Mouse (Mus musculus) lung, postnatal 4 days (tissue): ENCODE results near the gene Myadm.

Source experiments
- DNase-seq, 2 experiments: peaks; one replicate each; pipeline ENCODE4 v3.0.0; 2021

Myadm gene

DNA sequence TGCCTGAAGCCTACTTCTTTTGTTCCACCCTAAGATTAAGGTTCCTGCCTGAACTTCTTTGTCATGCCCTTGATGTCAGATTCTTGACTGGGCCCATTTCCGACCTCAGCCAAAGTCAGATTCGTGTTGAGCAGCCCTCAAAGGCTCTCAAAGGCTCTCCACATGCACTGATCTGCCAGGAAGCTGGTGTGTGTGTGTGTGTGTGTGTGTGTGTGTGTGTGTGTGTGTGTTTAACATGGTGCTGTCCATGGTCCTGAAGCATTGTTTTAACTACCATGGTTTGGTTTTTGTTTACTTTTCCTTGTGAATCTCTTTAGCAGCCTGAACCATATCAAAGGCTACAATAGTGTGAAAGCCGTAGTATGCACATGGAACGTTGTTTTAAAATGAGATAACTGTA is 39.1 kb downstream of the Myadm start:
- no peak for DNase-seq

- peak; percentile 76 to 81 for DNase-seq
Measured at GRCm38 (mm10) chr7:3329776-3330546, 41.1 kb downstream of the Myadm start.

DNA sequence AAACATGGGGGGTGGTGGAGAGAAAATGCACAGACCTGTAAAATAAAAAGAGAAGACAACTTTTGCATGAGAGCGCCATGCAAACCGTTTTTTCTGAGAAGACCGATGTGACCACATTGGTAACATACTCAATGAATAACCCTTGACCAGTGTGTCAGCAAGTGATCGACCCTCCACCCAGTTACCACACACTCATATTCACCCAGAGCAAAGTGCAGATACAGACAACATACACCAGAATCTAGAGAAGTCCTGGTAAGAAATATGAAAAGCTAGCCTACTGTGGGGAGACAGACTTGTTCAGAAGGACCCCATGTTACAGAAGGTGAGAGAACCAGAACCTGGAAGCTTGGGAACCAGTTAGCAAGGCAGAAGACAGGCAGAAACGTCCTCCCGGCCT is 42.3 kb downstream of the Myadm start:
- DNase-seq = no peak

DNA sequence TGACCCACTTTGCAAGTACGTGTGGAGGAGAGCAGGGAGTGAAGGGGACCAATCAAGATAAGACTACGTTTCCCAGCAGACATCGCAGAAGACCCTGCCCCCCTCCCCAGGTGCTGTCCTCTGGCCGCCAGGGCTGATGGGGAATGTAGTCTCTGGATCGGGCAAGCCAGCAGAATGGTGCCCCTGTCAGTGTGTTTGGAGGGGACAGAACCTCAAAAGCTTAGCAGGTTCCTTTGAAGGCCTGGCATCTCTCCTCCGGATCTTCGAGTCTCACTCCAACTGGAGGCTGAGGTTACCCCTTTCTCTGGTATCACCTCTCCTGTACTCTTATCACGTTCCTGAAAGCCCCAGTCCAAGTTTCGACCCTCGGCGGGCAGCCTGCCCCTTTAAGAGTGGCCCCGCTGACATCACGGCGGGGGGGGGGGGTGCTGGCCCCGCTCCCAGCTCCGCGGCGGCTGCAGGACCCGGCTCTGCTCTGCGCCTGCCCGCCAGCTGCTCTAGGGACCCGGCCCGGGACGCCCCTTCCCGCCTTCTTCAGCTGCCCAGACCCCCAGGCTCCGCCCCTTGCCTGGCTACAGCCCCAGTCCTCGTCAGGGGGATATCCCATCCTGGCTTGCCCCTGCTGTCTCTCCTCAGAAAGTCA is 42.8 kb downstream of the Myadm start:
- peak; percentile 69 to 84 for DNase-seq

GRCm38 (mm10) chr7:3332224-3332615 is 43.3 kb downstream of the Myadm start:
- no peak for DNase-seq

GRCm38 (mm10) chr7:3332619-3333521 is 44.0 kb downstream of the Myadm start, which contains the start of gene Cacng7:
Cacng7 (plus strand) TSS chr7:3332955.
- peak in 1 of 2 experiments; percentile 25 for DNase-seq

- DNase-seq = no peak
Measured at GRCm38 (mm10) chr7:3333542-3333941, 44.7 kb downstream of the Myadm start.

DNA sequence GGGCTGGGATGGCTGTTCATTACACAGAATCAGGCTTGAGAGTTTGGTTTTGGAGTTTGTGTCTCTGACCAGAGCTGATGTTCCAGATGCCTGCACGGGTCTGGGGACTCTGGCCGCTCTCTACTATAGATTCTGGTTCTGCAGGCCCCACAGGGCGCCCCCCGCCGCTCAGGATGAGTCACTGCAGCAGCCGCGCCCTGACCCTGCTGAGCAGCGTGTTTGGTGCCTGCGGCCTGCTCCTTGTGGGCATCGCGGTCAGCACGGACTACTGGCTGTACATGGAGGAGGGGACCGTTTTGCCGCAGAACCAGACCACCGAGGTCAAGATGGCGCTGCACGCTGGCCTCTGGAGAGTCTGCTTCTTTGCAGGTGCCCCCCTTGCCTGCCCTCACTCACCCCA is 47.5 kb downstream of the Myadm start:
- DNase-seq = no peak

DNA sequence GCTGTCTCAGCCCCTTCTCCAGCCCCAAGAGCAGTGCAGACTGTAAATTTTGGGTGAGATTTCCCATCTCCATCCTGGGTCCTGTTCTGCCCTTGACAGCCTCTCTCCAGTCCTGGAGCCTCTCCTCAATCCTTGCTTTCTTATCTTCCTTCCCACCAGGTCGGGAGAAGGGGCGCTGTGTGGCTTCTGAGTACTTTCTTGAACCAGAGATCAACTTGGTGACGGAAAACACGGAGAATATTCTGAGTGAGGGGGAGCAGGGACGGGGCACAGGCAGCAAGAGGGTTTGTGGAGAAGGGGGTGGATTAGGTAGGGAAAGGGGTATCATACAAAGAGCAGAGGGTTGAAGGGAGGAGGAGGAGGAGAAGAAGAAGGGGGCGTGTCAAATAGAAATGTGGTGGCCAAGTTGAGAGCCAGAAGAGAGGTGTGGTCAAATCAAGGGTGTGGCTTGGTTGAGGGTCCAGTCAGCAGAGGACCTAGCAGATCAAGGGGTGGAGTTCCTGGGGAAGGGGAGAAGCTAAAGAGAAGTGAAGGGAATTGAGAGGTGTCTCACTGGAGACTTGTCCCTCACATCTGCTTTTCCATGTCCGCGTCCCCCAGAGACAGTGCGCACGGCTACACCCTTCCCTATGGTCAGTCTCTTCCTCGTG is 49.5 kb downstream of the Myadm start:
- no peak for DNase-seq

GRCm38 (mm10) chr7:3339010-3339409 is 50.1 kb downstream of the Myadm start:
- no peak for DNase-seq

DNA sequence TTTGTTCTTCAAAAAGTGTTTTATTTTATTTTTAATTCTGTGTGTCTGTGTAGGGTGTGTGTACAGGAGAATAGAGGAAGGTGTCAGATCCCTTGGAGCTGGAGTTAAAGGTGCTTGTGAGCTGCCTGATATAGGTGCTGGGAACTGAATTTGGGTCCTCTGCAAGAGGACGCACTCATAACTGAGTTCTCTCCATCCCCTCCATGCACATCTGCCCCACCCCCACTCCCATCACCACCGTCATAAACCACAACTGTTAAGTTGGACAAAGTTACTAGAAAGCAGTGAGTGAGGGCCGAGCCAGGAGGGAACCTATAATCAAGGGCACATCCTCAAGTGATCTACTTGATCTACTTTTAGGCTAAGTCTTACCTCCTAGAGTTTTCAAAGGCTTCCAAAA is 55.0 kb downstream of the Myadm start:
- DNase-seq = no peak

DNA sequence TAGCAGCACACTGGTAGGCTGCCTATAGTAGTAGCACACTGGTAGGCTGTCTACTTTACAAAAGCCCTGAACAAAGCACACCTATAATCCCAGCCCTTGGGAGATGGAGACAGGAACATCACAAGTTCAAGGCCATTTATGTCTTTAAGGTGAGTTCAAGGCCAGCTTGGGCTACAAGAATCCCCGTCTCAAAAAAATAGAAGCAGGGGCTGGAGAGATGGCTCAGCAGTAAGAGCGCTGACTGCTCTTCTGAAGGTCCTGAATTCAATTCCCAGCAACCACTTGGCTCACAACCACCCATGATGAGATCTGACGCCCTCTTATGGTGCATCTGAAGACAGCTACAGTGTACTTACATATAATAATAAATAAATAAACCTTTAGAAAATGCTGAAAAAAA is 56.4 kb downstream of the Myadm start:
- DNase-seq = no peak

DNA sequence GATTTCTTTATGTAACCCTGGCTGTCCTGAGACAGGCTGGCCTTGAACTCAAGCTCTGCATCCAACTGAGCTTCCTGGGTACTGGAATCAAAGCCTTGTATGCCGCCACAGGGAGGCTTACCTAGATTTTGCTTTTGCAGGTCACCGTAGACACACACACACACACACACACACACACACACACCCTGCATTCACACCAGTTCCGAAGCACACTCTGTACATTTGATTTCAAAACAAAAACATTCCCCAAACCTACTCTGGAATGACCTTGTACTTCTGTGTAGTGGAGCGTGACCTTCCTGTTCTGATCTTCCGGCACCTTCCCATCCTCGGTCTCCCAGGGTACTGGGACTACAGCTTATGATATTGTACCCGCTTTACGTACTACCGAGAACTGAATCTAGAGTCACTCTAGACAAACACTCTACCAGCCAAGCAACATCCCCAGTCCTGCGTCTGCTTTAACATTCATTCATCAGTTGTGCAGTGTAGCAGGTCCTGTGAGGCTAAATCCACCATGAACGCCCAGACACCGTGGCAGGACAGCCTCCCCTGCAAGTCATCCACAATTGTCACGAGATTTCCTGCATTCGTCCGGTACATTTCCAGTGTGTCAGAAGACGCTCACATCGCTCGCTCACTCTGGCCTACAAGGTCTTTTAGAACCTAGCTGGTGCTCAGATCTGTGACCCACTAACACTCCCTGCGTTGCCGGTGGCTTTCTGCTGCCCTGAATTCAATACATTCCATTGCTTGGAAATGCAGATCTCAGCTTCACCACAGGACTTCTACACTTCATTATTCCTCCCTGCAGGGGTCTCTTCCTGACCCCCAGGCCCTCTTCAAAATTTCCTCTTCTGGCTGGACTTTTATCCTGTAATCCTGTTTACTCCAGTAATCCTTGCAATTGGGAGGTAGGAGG is 58.7 kb downstream of the Myadm start:
- DNase-seq = no peak

DNA sequence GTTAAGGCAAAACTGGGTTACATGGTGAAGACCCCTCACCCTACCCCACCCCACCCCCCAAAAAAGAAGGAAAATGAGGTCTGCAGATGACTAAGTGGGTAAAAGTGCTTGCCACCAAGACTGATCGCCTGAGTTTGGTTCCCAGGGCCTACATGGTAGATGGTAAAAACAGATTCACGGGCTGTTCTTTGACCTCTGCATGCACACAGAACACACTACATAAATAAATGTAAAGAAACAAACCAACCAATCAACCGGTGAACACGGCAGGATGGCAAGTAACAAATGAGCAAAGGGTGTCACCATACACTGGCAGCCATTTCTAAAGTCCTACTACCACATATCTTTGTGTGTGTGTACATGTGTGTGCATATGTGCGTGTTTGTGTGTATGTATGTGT is 59.4 kb downstream of the Myadm start:
- no peak for DNase-seq

- DNase-seq = no peak
Measured at GRCm38 (mm10) chr7:3349775-3350174, 60.9 kb downstream of the Myadm start.
